Mouse (Mus musculus): ENCODE results near the gene Mosmo. TPM values are rescaled to one million over a fixed set of nuclear protein-coding genes. Genes with fewer than 3 reads are reported as not detected.

Mosmo gene
- total RNA-seq, 2 experiments from 2014 or later: 36.2 to 41.2 TPM

GRCm38 (mm10) chr7:120754671-120755070 lies 77.3 kb downstream of the Mosmo start:
- DNase-seq (ENCODE audit: low spot score in 2 of 2): peak; percentile 44 to 49

DNA sequence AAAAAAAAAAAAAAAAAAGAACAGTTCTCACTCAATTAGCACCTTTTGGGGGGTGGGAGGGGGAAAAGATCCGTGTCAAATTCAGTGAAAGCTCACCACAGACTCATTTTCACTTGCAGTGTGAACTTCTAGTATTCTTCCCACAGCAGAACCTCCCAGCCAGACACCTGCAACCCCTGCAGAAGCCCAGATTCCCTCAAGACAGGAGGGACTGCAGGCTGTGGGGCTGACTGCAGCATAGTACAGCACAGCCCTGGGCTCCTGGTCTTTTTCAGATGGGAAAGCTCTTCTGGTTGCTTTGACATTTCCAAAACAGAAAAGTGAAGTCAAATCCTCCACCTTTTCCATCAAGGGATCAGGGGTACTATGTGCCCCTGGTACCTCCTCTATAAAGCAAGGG lies 90.0 kb downstream of the Mosmo start:
- DNase-seq (ENCODE audit: low spot score in 2 of 2): no peak

- no peak for DNase-seq (ENCODE audit: low spot score in 2 of 2)
Observed at GRCm38 (mm10) chr7:120771389-120771788, 94.0 kb downstream of the Mosmo start.

- DNase-seq (ENCODE audit: low spot score in 2 of 2): no peak
Observed at GRCm38 (mm10) chr7:120778012-120778411, 100.6 kb downstream of the Mosmo start.

Other genes starting within 250 kb of the Mosmo start
- gene Uqcrc2, start 42.4 kb upstream of the Mosmo start, total RNA-seq (2021): 100 to 1,000 TPM; 295 to 326 TPM
- not detected for gene Pdzd9, start 7.3 kb upstream of the Mosmo start, total RNA-seq (2021)
- gene Vwa3a, start 61.7 kb downstream of the Mosmo start, total RNA-seq (2021): 1 to 10 TPM; 1.8 to 2.5 TPM
- not detected for gene Gm5737, start 134.7 kb downstream of the Mosmo start, total RNA-seq (2021)
- gene Eef2k, start 165.2 kb downstream of the Mosmo start, total RNA-seq (2021): 10 to 100 TPM; 53.3 to 54.2 TPM
- 10 to 100 TPM; 31.1 to 32.2 TPM for gene Polr3e, start 240.1 kb downstream of the Mosmo start, total RNA-seq (2021)

Data from adrenal gland, postnatal 4 days (tissue).